Mouse (Mus musculus) bone marrow macrophage, adult 2 months (primary cell): ENCODE results near the gene Cryab. TPM values are rescaled to one million over a fixed set of nuclear protein-coding genes. Genes with fewer than 3 reads are reported as not detected.

Experiments used
- H3K27ac ChIP-seq: 2 replicates; pipeline ENCODE4 v1.5.1; 2012; ENCODE audit warnings: low read depth, low read length; ENCODE audit not compliant: insufficient read depth
- H3K4me1 ChIP-seq: 2 replicates; pipeline ENCODE4 v1.6.1; 2012; ENCODE audit warnings: low read length; ENCODE audit not compliant: control insufficient read depth, insufficient read depth
- H3K4me3 ChIP-seq: 2 replicates; pipeline ENCODE4 v1.5.1; 2012; ENCODE audit warnings: mild to moderate bottlenecking, low read length, moderate library complexity; ENCODE audit not compliant: insufficient read depth
- CTCF ChIP-seq: IDR thresholded peaks from 2 replicates; pipeline ENCODE4 v1.5.1; 2012; ENCODE audit warnings: low read depth, mild to moderate bottlenecking, low read length, moderate library complexity
- POLR2A ChIP-seq: IDR thresholded peaks from 2 replicates; pipeline ENCODE4 v1.6.1; 2012; ENCODE audit warnings: mild to moderate bottlenecking, low read depth, low read length, borderline replicate concordance
- polyA plus RNA-seq: library from polyadenylated mRNA; stranded (reverse); fragments of >200 nt; gene quantifications from 2 replicates; pipeline ENCODE4 v1.2.4, GENCODE M21; 2012; ENCODE audit not compliant: missing spikeins, insufficient read depth, insufficient read length

The Cryab gene
- polyA plus RNA-seq, 1 experiment: 3.0 TPM

DNA sequence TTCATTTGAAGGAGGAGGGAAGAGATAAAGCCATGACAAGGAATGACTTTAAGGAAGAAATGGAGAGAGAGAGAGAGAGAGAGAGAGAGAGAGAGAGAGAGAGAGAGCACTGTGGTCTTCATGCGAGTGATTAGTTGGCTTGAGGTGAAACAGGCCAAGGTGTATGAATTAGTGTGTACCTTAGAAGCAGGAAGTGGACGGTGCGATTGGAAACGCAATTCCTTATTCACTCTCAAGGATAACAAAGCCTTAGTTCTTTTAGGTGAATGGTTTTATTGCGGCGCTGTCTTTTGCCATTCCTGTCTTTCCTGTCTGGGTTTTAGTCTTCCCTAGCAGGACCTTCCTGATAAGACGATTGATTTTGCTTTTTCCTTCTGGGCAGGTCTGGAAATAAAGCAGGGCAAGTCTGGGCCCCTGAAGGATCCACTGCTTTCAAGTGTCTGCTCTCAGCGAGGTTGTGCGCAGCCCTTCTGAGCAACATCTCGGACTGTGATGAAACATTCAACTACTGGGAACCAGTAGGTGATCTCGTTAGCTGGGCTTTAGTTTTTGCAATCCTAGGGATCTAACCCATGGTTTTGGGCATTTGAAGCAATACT lies 25.1 kb downstream of the Cryab start:
- Histone ChIP-seq H3K4me1 (peaks cover 15% of the 10 kb centered on the region), H3K4me3 (peak overlapping the region; percentile 67), H3K27ac (no peak overlapping the region)
- TF ChIP-seq CTCF (no peak), POLR2A (no peak)

- TF ChIP-seq POLR2A (no peak), CTCF (peak; percentile 61)
- no peak overlapping the region for H3K4me3 ChIP-seq
- H3K27ac ChIP-seq: no peak overlapping the region
- H3K4me1 ChIP-seq: peaks cover 2% of the 10 kb centered on the region; the same call in 1 of the 2 replicates
Observed at GRCm38 (mm10) chr9:50782155-50782554, 31.0 kb downstream of the Cryab start.

- no peak overlapping the region for H3K27ac ChIP-seq
- no peak overlapping the region for H3K4me3 ChIP-seq
- H3K4me1 ChIP-seq: peaks cover 7% of the 10 kb centered on the region
- TF ChIP-seq CTCF: no peak
- no peak for TF ChIP-seq POLR2A
Observed at GRCm38 (mm10) chr9:50795266-50795665, 44.1 kb downstream of the Cryab start.

- H3K4me3 ChIP-seq: no peak overlapping the region
- H3K4me1 ChIP-seq: peaks cover 7% of the 10 kb centered on the region
- no peak overlapping the region for H3K27ac ChIP-seq
- TF ChIP-seq CTCF (no peak), POLR2A (no peak)
Observed at GRCm38 (mm10) chr9:50796776-50797175, 45.7 kb downstream of the Cryab start.

DNA sequence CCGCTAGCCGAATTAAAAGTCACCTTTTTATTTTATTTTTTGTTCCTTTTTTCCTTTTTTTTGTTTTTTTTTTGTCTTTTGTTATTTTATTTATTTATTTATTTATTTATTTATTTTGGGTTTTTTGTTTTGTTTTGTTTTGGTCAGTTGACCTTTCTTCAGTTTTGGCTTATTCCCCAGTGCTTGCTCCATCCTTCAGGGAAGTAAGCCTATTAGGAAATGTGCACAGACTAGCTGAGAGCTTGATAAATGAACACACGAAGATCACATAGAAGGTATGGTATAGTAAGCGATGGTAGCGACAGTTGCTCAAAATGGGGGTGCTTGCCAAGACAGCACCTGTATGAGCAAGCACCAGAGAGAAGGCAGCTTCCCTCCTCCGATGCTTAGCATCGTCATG lies 46.5 kb downstream of the Cryab start:
- TF ChIP-seq POLR2A (no peak), CTCF (no peak)
- no peak overlapping the region for H3K27ac ChIP-seq
- peaks cover 7% of the 10 kb centered on the region for H3K4me1 ChIP-seq
- H3K4me3 ChIP-seq: no peak overlapping the region

- H3K4me3 ChIP-seq: no peak overlapping the region
- H3K4me1 ChIP-seq: peaks cover 7% of the 10 kb centered on the region
- TF ChIP-seq POLR2A (no peak), CTCF (no peak)
- no peak overlapping the region for H3K27ac ChIP-seq
Observed at GRCm38 (mm10) chr9:50798368-50798767, 47.2 kb downstream of the Cryab start.

GRCm38 (mm10) chr9:50800985-50801384 lies 49.9 kb downstream of the Cryab start:
- H3K4me3 ChIP-seq: no peak overlapping the region
- TF ChIP-seq CTCF: 0 out of 2 replicates have a peak, but pooled peaks have one; percentile 20
- no peak for TF ChIP-seq POLR2A
- H3K4me1 ChIP-seq: peaks cover 7% of the 10 kb centered on the region
- no peak overlapping the region for H3K27ac ChIP-seq

- Histone ChIP-seq H3K4me3 (no peak overlapping the region), H3K4me1 (peaks cover 6% of the 10 kb centered on the region), H3K27ac (no peak overlapping the region)
- TF ChIP-seq POLR2A (no peak), CTCF (no peak)
Observed at GRCm38 (mm10) chr9:50803055-50803671, 52.0 kb downstream of the Cryab start.

Other genes starting within 250 kb of the Cryab start
- 52.3 and 63.5 TPM in 2 replicates for gene Pts, start 222.6 kb upstream of the Cryab start, polyA plus RNA-seq
- gene Il18, start 196.5 kb upstream of the Cryab start, polyA plus RNA-seq: 27.7 and 33.7 TPM in 2 replicates
- 3.4 and 5.0 TPM in 2 replicates for gene Bco2, start 196.1 kb upstream of the Cryab start, polyA plus RNA-seq
- not detected in 2 replicates for gene Tex12, start 190.0 kb upstream of the Cryab start, polyA plus RNA-seq
- 133 and 155 TPM in 2 replicates for gene Sdhd, start 147.5 kb upstream of the Cryab start, polyA plus RNA-seq
- gene Timm8b, start 147.4 kb upstream of the Cryab start, polyA plus RNA-seq: 56.0 and 61.1 TPM in 2 replicates
- gene Pih1d2, start 134.0 kb upstream of the Cryab start, polyA plus RNA-seq: 0.55 TPM in 1 of 2 replicates, not detected in the other
- 14.4 and 19.0 TPM in 2 replicates for gene Nkapd1, start 133.9 kb upstream of the Cryab start, polyA plus RNA-seq
- gene Dlat, start 91.5 kb upstream of the Cryab start, polyA plus RNA-seq: 29.3 and 32.1 TPM in 2 replicates
- gene Dixdc1, start 11.8 kb upstream of the Cryab start, polyA plus RNA-seq: not detected in 2 replicates
- gene 2310030G06Rik, start 4.8 kb upstream of the Cryab start, polyA plus RNA-seq: not detected in 2 replicates
- gene Hspb2, start 1.0 kb downstream of the Cryab start, polyA plus RNA-seq: not detected in 2 replicates
- 9.3 and 9.5 TPM in 2 replicates for gene Fdxacb1, start 16.9 kb downstream of the Cryab start, polyA plus RNA-seq
- 17.7 and 20.0 TPM in 2 replicates for gene Alg9, start 23.7 kb downstream of the Cryab start, polyA plus RNA-seq
- 47.7 and 48.7 TPM in 2 replicates for gene 1110032A03Rik, start 24.2 kb downstream of the Cryab start, polyA plus RNA-seq
- gene Ppp2r1b, start 94.0 kb downstream of the Cryab start, polyA plus RNA-seq: 13.5 and 16.2 TPM in 2 replicates